Mouse (Mus musculus) MEL (cell line): ENCODE data around the gene Egr2. TPM values are rescaled to one million over a fixed set of nuclear protein-coding genes. Genes with fewer than 3 reads are reported as not detected.

ENCODE experiments used
- DNase-seq: peaks from one replicate; pipeline ENCODE4 v3.0.0; 2011; ENCODE audit warnings: low read depth, low spot score
- H3K27ac ChIP-seq: 2 replicates; pipeline ENCODE4 v1.5.1; 2012; ENCODE audit warnings: low read depth, mild to moderate bottlenecking, control low read depth, low read length, moderate library complexity; ENCODE audit not compliant: control insufficient read depth
- H3K27me3 ChIP-seq, 2 experiments: fragments of 150-350 bp in 1 of 2; sonication (generic) in 1 of 2; 2 replicates each; pipeline ENCODE4 v1.6.1; 2012; ENCODE audit warnings: low read length in 2 of 2, mild to moderate bottlenecking in 2 of 2, improper control_type of control experiment in 1 of 2, moderate library complexity in 1 of 2; ENCODE audit not compliant: insufficient read depth in 2 of 2, control insufficient read depth in 1 of 2
- H3K36me3 ChIP-seq, 2 experiments: 2 replicates each; pipeline ENCODE4 v1.6.1; 2012 to 2014; ENCODE audit warnings: low read length in 2 of 2, improper control_type of control experiment in 1 of 2, inconsistent platforms in 1 of 2, mild to moderate bottlenecking in 1 of 2; ENCODE audit not compliant: insufficient read depth in 2 of 2, control insufficient read depth in 1 of 2
- H3K4me1 ChIP-seq, 2 experiments: fragments of 150-350 bp in 1 of 2; sonication (generic) in 1 of 2; 2 replicates each; pipeline ENCODE4 v1.6.1; 2012; ENCODE audit warnings: low read length in 2 of 2, improper control_type of control experiment in 1 of 2, mild to moderate bottlenecking in 1 of 2; ENCODE audit not compliant: insufficient read depth in 2 of 2, control insufficient read depth in 1 of 2
- H3K4me3 ChIP-seq, 2 experiments: fragments of 150-350 bp in 1 of 2; sonication (generic) in 1 of 2; 2 replicates each; pipeline ENCODE4 v1.5.1; 2012; ENCODE audit warnings: low read depth in 2 of 2, low read length in 2 of 2, mild to moderate bottlenecking in 2 of 2, moderate library complexity in 2 of 2, control low read depth in 1 of 2, improper control_type of control experiment in 1 of 2; ENCODE audit not compliant: control insufficient read depth in 1 of 2, insufficient read depth in 1 of 2
- H3K79me2 ChIP-seq: 2 replicates; pipeline ENCODE4 v1.6.1; 2012; ENCODE audit warnings: mild to moderate bottlenecking, low read length, moderate library complexity; ENCODE audit not compliant: control insufficient read depth, poor library complexity, insufficient read depth
- H3K9ac ChIP-seq: 2 replicates; pipeline ENCODE4 v1.6.1; 2012; ENCODE audit warnings: low read depth, mild to moderate bottlenecking, control low read depth, low read length, moderate library complexity; ENCODE audit not compliant: control insufficient read depth, poor library complexity, severe bottlenecking
- H3K9me3 ChIP-seq: fragments of 150-350 bp; sonication (generic); replicated peaks from 2 replicates; pipeline ENCODE4 v1.6.1; 2012; ENCODE audit warnings: mild to moderate bottlenecking, low read length, improper control_type of control experiment, moderate library complexity; ENCODE audit not compliant: insufficient read depth
- BHLHE40 ChIP-seq: IDR thresholded peaks from 2 replicates; pipeline ENCODE4 v1.6.1; 2012; ENCODE audit warnings: low read depth, mild to moderate bottlenecking, inconsistent platforms, low read length, improper control_type of control experiment, borderline replicate concordance
- CHD2 ChIP-seq: IDR thresholded peaks from 2 replicates; pipeline ENCODE4 v1.6.1; 2011; ENCODE audit warnings: low read length, improper control_type of control experiment
- CTCF ChIP-seq, 3 experiments: IDR thresholded peaks in 2 of 3; conservative IDR thresholded peaks in 1 of 3; 2 replicates each; pipeline ENCODE4 v1.5.1; 2011 to 2012; ENCODE audit warnings: low read length in 3 of 3, low read depth in 2 of 3, mild to moderate bottlenecking in 2 of 3, improper control_type of control experiment in 1 of 3, inconsistent platforms in 1 of 3, mixed read lengths in 1 of 3, moderate library complexity in 1 of 3; ENCODE audit not compliant: control insufficient read depth in 1 of 3, insufficient read depth in 1 of 3, poor library complexity in 1 of 3, severe bottlenecking in 1 of 3
- E2F4 ChIP-seq: IDR thresholded peaks from 2 replicates; pipeline ENCODE4 v1.6.1; 2011; ENCODE audit warnings: low read depth, low read length, improper control_type of control experiment, borderline replicate concordance
- ELF1 ChIP-seq: IDR thresholded peaks from 2 replicates; pipeline ENCODE4 v1.6.1; 2014; ENCODE audit warnings: low read depth, mild to moderate bottlenecking, inconsistent platforms, low read length, improper control_type of control experiment, moderate library complexity
- EP300 ChIP-seq, 2 experiments: IDR thresholded peaks; 2 replicates each; pipeline ENCODE4 v1.6.1; 2011; ENCODE audit warnings: improper control_type of control experiment in 2 of 2, low read length in 2 of 2, low read depth in 1 of 2, mild to moderate bottlenecking in 1 of 2
- GABPA ChIP-seq: IDR thresholded peaks from 2 replicates; pipeline ENCODE4 v1.6.1; 2012; ENCODE audit warnings: low read depth, mild to moderate bottlenecking, inconsistent platforms, low read length, improper control_type of control experiment, moderate library complexity
- GATA1 ChIP-seq: IDR thresholded peaks from 2 replicates; pipeline ENCODE4 v1.6.1; 2011; ENCODE audit warnings: low read depth, low read length, improper control_type of control experiment
- HCFC1 ChIP-seq: IDR thresholded peaks from 2 replicates; pipeline ENCODE4 v1.6.1; 2012; ENCODE audit warnings: low read depth, mild to moderate bottlenecking, inconsistent platforms, low read length, improper control_type of control experiment, moderate library complexity
- JUND ChIP-seq: IDR thresholded peaks from 2 replicates; pipeline ENCODE4 v1.6.1; 2011; ENCODE audit warnings: low read depth, mild to moderate bottlenecking, improper control_type of control experiment, low read length
- KAT2A ChIP-seq: conservative IDR thresholded peaks from 2 replicates; pipeline ENCODE4 v1.6.1; 2012; ENCODE audit warnings: low read depth, low read length, improper control_type of control experiment, inconsistent platforms
- MAZ ChIP-seq: IDR thresholded peaks from 2 replicates; pipeline ENCODE4 v1.6.1; 2012; ENCODE audit warnings: low read depth, mild to moderate bottlenecking, inconsistent platforms, low read length, improper control_type of control experiment
- MYC ChIP-seq: IDR thresholded peaks from 2 replicates; pipeline ENCODE4 v1.6.1; 2011; ENCODE audit warnings: low read depth, mild to moderate bottlenecking, low read length, improper control_type of control experiment, moderate library complexity
- POLR2A ChIP-seq, 2 experiments: IDR thresholded peaks; 2 replicates each; pipeline ENCODE4 v1.6.1; 2011 to 2012; ENCODE audit warnings: low read length in 2 of 2, mild to moderate bottlenecking in 2 of 2, control low read depth in 1 of 2, improper control_type of control experiment in 1 of 2, low read depth in 1 of 2, moderate library complexity in 1 of 2; ENCODE audit not compliant: control insufficient read depth in 1 of 2, insufficient read depth in 1 of 2, poor library complexity in 1 of 2
- POLR2AphosphoS2 ChIP-seq: IDR thresholded peaks from 2 replicates; pipeline ENCODE4 v1.6.1; 2011; ENCODE audit warnings: low read length, improper control_type of control experiment
- RAD21 ChIP-seq: IDR thresholded peaks from 2 replicates; pipeline ENCODE4 v1.6.1; 2011; ENCODE audit warnings: mild to moderate bottlenecking, low read depth, low read length, improper control_type of control experiment
- RCOR1 ChIP-seq: IDR thresholded peaks from 2 replicates; pipeline ENCODE4 v1.6.1; 2012; ENCODE audit warnings: low read depth, mild to moderate bottlenecking, inconsistent platforms, low read length, improper control_type of control experiment
- SIN3A ChIP-seq: IDR thresholded peaks from 2 replicates; pipeline ENCODE4 v1.6.1; 2012; ENCODE audit warnings: low read length, improper control_type of control experiment, inconsistent platforms
- SMC3 ChIP-seq: IDR thresholded peaks from 2 replicates; pipeline ENCODE4 v1.6.1; 2011; ENCODE audit warnings: low read depth, low read length, improper control_type of control experiment
- TAL1 ChIP-seq: IDR thresholded peaks from 2 replicates; pipeline ENCODE4 v1.6.1; 2012; ENCODE audit warnings: mild to moderate bottlenecking, inconsistent platforms, low read length, moderate library complexity, mixed read lengths
- TBP ChIP-seq: IDR thresholded peaks from 2 replicates; pipeline ENCODE4 v1.8.0; 2011; ENCODE audit warnings: low read depth, low read length, improper control_type of control experiment
- TCF12 ChIP-seq: IDR thresholded peaks from 2 replicates; pipeline ENCODE4 v1.6.1; 2014; ENCODE audit warnings: low read depth, mild to moderate bottlenecking, inconsistent platforms, low read length, improper control_type of control experiment, moderate library complexity
- UBTF ChIP-seq: IDR thresholded peaks from 2 replicates; pipeline ENCODE4 v1.6.1; 2012; ENCODE audit warnings: low read depth, mild to moderate bottlenecking, inconsistent platforms, low read length, improper control_type of control experiment, moderate library complexity, borderline replicate concordance; ENCODE audit not compliant: insufficient read depth
- USF1 ChIP-seq: IDR thresholded peaks from 2 replicates; pipeline ENCODE4 v1.6.1; 2014; ENCODE audit warnings: low read depth, mild to moderate bottlenecking, inconsistent platforms, low read length, improper control_type of control experiment, moderate library complexity
- USF2 ChIP-seq, 2 experiments: IDR thresholded peaks; 2 replicates each; pipeline ENCODE4 v1.6.1; 2011 to 2012; ENCODE audit warnings: improper control_type of control experiment in 2 of 2, low read length in 2 of 2, borderline replicate concordance in 1 of 2, inconsistent platforms in 1 of 2, low read depth in 1 of 2, mild to moderate bottlenecking in 1 of 2; ENCODE audit not compliant: insufficient read depth in 1 of 2
- ZC3H11A ChIP-seq: IDR thresholded peaks from 2 replicates; pipeline ENCODE4 v1.6.1; 2012; ENCODE audit warnings: low read depth, mild to moderate bottlenecking, inconsistent platforms, low read length, improper control_type of control experiment
- ZKSCAN1 ChIP-seq: IDR thresholded peaks from 2 replicates; pipeline ENCODE4 v1.6.1; 2012; ENCODE audit warnings: low read depth, mild to moderate bottlenecking, inconsistent platforms, low read length, improper control_type of control experiment, moderate library complexity
- ZMIZ1 ChIP-seq: IDR thresholded peaks from 2 replicates; pipeline ENCODE4 v1.6.1; 2012; ENCODE audit warnings: low read depth, mild to moderate bottlenecking, inconsistent platforms, low read length, improper control_type of control experiment, moderate library complexity
- polyA plus RNA-seq, 2 experiments: library from polyadenylated mRNA; stranded (reverse) in 1 of 2; unstranded in 1 of 2; fragments of >175 nt in 1 of 2; fragments of >200 nt in 1 of 2; gene quantifications; 2 replicates each; pipeline versions ENCODE4 v1.2.1 to v1.2.4; 2012; ENCODE audit warnings: low replicate concordance in 2 of 2, low read depth in 1 of 2; ENCODE audit not compliant: insufficient read length in 2 of 2, insufficient read depth in 1 of 2, missing spikeins in 1 of 2
- total RNA-seq: library from RNA; depleted of rRNA; stranded (reverse); fragments of 300-350 nt; gene quantifications from 2 replicates; pipeline ENCODE4 v1.2.3, GENCODE M21; 2012

Gene Egr2
- total and polyA plus RNA-seq, 3 experiments = 0.23 to 0.24 TPM; not detected in 1

DNA sequence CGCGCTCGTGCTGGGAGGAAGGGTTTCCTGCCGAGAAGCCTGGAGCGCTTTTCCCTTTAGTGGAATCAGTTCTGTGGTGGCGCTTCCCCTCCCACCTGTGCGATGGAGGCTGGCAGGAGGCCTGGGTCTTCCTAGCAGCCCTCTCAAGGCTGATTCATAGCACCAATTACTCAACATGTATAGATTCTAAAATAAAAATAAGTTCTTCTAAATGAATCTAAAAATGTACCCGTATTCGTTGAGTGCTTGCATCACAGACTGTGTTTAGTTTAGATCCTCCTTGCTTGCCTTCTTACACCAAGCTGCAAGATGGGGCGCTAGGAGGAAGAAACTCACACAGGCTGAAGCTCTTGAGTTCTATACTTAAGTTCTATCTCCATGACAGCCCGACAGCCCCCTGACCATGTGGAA, 43.1 kb upstream of the Egr2 start:
- Histone ChIP-seq H3K9me3 (no peaks in the 10 kb centered on the region), H3K9ac (no peak overlapping the region), H3K79me2 (no peaks in the 10 kb centered on the region), H3K36me3 (no peaks in the 10 kb centered on the region), H3K4me1 (no peaks in the 10 kb centered on the region), H3K27ac (no peak overlapping the region), H3K27me3 (no peaks in the 10 kb centered on the region), H3K4me3 (no peak overlapping the region)
- DNase-seq = no peak
- no peak for TF ChIP-seq USF1
- no peak for TF ChIP-seq CTCF (IDR thresholded peaks at IDR 0.05 in 2 of 3, conservative IDR thresholded peaks at IDR 0.05 in 1 of 3; ENCODE audit: control insufficient read depth in 1 of 3, insufficient read depth in 1 of 3, low read depth in 2 of 3, low read length in 3 of 3, poor library complexity in 1 of 3, severe bottlenecking in 1 of 3)
- TF ChIP-seq ZMIZ1 = no peak
- no peak for TF ChIP-seq HCFC1
- no peak for TF ChIP-seq GABPA
- no peak for TF ChIP-seq CHD2
- no peak for TF ChIP-seq ELF1
- no peak for TF ChIP-seq TAL1
- no peak for TF ChIP-seq KAT2A
- no peak for TF ChIP-seq EP300 (IDR thresholded peaks at IDR 0.05; ENCODE audit: low read depth in 1 of 2, low read length in 2 of 2)
- no peak for TF ChIP-seq TBP
- TF ChIP-seq POLR2A (IDR thresholded peaks at IDR 0.05; ENCODE audit: control insufficient read depth in 1 of 2, insufficient read depth in 1 of 2, low read depth in 1 of 2, low read length in 2 of 2, poor library complexity in 1 of 2) = no peak
- no peak for TF ChIP-seq JUND
- TF ChIP-seq USF2 (IDR thresholded peaks at IDR 0.05; ENCODE audit: borderline replicate concordance in 1 of 2, insufficient read depth in 1 of 2, low read depth in 1 of 2, low read length in 2 of 2) = no peak
- no peak for TF ChIP-seq RAD21
- no peak for TF ChIP-seq TCF12

DNA sequence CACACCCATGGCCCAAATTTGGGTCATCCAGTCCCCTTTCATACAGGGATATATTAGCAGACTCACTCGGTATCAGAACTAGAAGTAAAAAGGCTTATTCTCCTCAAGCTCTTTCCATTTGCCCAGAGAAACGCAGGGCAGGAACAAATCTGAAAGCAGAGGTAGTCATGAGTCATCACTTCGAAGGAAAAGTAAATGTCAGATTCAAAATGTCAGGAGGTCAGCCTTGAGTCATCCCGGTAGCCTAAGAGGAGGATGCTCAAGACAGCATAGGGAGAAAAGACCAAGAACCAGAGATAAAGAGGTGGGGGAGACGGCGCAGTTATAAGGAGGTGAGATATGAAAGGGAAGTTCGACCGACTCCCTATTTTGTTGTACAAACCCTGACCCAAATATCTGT, 41.7 kb upstream of the Egr2 start:
- Histone ChIP-seq H3K9ac (no peak overlapping the region), H3K4me3 (no peak overlapping the region), H3K4me1 (no peaks in the 10 kb centered on the region), H3K27ac (no peak overlapping the region), H3K36me3 (no peaks in the 10 kb centered on the region), H3K79me2 (no peaks in the 10 kb centered on the region)
- no peak for TF ChIP-seq RCOR1
- no peak for TF ChIP-seq MAZ
- TF ChIP-seq USF1 = no peak
- no peak for TF ChIP-seq USF2 (IDR thresholded peaks at IDR 0.05; ENCODE audit: borderline replicate concordance in 1 of 2, insufficient read depth in 1 of 2, low read depth in 1 of 2, low read length in 2 of 2)
- no peak for TF ChIP-seq RAD21
- no peak for TF ChIP-seq ZC3H11A
- TF ChIP-seq POLR2AphosphoS2 = no peak
- TF ChIP-seq SMC3 = no peak
- no peak for TF ChIP-seq ZKSCAN1
- TF ChIP-seq POLR2A (IDR thresholded peaks at IDR 0.05; ENCODE audit: control insufficient read depth in 1 of 2, insufficient read depth in 1 of 2, low read depth in 1 of 2, low read length in 2 of 2, poor library complexity in 1 of 2) = no peak
- TF ChIP-seq UBTF = no peak
- TF ChIP-seq TAL1 = no peak
- no peak for TF ChIP-seq BHLHE40
- TF ChIP-seq SIN3A = no peak
- no peak for TF ChIP-seq HCFC1
- no peak for TF ChIP-seq CHD2
- TF ChIP-seq MYC = no peak
- TF ChIP-seq GATA1 = no peak
- TF ChIP-seq E2F4 = no peak
- TF ChIP-seq, all 39 proteins: peak for 0
- no peak for DNase-seq
- no peaks in the 10 kb centered on the region for H3K9me3 ChIP-seq
- no peaks in the 10 kb centered on the region for H3K27me3 ChIP-seq
